Mouse (Mus musculus): ENCODE data around the gene Ripor2.

DNA sequence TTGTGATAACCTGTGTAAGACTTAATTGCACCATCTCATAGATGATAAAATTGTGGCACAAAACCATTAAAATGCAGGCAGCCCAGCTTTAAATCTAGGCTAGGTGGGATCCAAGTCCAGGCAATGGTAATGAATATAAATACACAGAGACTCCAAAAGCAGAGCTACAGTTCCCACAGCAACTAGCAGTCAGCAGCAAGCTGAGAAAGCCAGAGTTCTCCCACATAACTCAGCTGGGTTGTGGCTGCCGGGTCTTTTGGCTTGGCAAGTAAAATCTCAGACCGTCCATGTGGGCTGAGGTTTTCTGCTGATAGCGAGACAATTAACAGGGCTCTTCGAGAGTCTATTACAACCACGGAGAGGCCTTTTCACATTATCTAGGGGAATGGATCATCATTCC, 66.0 kb downstream of the Ripor2 start:
- TF ChIP-seq EP300 (IDR thresholded peaks at IDR 0.05; ENCODE audit: insufficient read depth, low read depth, low read length) (no peak), CTCF (IDR thresholded peaks at IDR 0.05) (no peak), POLR2A (IDR thresholded peaks at IDR 0.05; ENCODE audit: insufficient read depth, low read depth, low read length) (no peak)

All from heart, adult 2 months (tissue).